In the genomic region with DNA sequence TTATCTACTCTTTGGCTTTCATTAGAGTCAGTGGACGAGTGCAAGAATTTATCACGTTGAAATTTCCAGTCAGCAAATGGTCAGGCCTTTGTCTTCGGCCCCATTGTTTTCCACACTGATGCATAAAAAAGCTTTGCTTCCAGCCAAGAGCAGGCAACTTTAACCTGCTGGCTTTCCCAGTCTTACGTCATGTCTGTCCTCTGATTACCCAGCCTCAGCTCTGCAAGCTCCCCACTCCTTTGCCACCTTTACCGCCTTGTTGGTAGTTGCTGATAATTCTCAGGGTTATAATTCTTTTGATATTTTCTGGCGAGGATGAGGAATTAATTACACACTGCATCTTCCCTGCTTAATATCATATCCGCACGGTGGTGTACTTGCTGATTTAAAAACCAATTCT, we compare ENCODE assay signal across 26 mouse cellular contexts.
DNase-seq lines count a peak whose midpoint lies in the region; ATAC-seq and TF ChIP-seq lines count a peak whose summit lies in the region.
"Had no signal": no experiment of that assay in that cellular context is flagged by ENCODE, and none has a peak within 500 bp of the region (broad histone marks: within the 10 kb centered on the region; RNA-seq: fewer than 3 reads in every experiment).

No protein-coding gene starts in this region.

- peaks cover 3% of the 10 kb centered on the region for H3K4me1 ChIP-seq in liver, adult 2 months (ENCODE audit: control insufficient read depth, insufficient read depth, low read length)
- H3K4me1 ChIP-seq in neural tube, embryonic 15.5 days, result no peaks in the 10 kb centered on the region
- H3K4me1 ChIP-seq: embryonic facial prominence, embryonic 15.5 days had no signal

- ATAC-seq in neural tube, embryonic 15.5 days (ENCODE audit: low FRiP score), result no peak
- ATAC-seq: activated CD4-positive, CD25-positive, alpha-beta regulatory T cell, adult 4 months; CD4-positive, CD25-positive, alpha-beta regulatory T cell, adult 4 months; forebrain, embryonic 14.5 days had no signal

- WGBS in liver, adult 2 months, result 31% methylated on average over 8 of the region's 8 CpGs
- 41% methylated on average over 8 of the region's 8 CpGs for WGBS in neural tube, embryonic 15.5 days

- H3K27me3 ChIP-seq in liver, adult 2 months (ENCODE audit: control insufficient read depth, insufficient read depth, low read length), result no peaks in the 10 kb centered on the region
- H3K27me3 ChIP-seq in neural tube, embryonic 15.5 days (replicated peaks), result no peaks in the 10 kb centered on the region
- H3K27me3 ChIP-seq: embryonic facial prominence, embryonic 15.5 days; hindbrain, embryonic 12.5 days had no signal

- H3K79me2 ChIP-seq in liver, adult 2 months (ENCODE audit: control insufficient read depth, insufficient read depth, low read length), result no peaks in the 10 kb centered on the region

- H3K4me2 ChIP-seq in neural tube, embryonic 15.5 days, result no peak overlapping the region
- H3K4me2 ChIP-seq: embryonic facial prominence, embryonic 15.5 days; hindbrain, embryonic 12.5 days had no signal

- H3K36me3 ChIP-seq in liver, adult 2 months (ENCODE audit: control insufficient read depth, insufficient read depth, low read length), result no peaks in the 10 kb centered on the region
- 0 out of 2 replicates have a peak, but pooled peaks cover 3% of the 10 kb centered on the region for H3K36me3 ChIP-seq in neural tube, embryonic 15.5 days
- H3K36me3 ChIP-seq: embryonic facial prominence, embryonic 15.5 days; forebrain, embryonic 10.5 days; G1E; heart, embryonic 10.5 days; hindbrain, embryonic 12.5 days had no signal

- no peak overlapping the region for H3K27ac ChIP-seq in liver, adult 2 months (replicated peaks; ENCODE audit: insufficient read depth, low read depth, low read length)
- H3K27ac ChIP-seq in neural tube, embryonic 15.5 days (replicated peaks), result peak overlapping the region; percentile 33; the same call in 1 of the 2 replicates
- H3K27ac ChIP-seq: embryonic facial prominence, embryonic 15.5 days; forebrain, embryonic 10.5 days; heart, embryonic 10.5 days; hindbrain, embryonic 12.5 days had no signal

- H3K9ac ChIP-seq in liver, adult 2 months (ENCODE audit: low read depth, low read length), result no peak overlapping the region
- H3K9ac ChIP-seq in neural tube, embryonic 15.5 days (replicated peaks), result no peak overlapping the region
- H3K9ac ChIP-seq: embryonic facial prominence, embryonic 15.5 days; hindbrain, embryonic 12.5 days had no signal

- no peaks in the 10 kb centered on the region for H3K9me3 ChIP-seq in neural tube, embryonic 15.5 days (replicated peaks)
- H3K9me3 ChIP-seq: embryonic facial prominence, embryonic 15.5 days; forebrain, embryonic 10.5 days; G1E; heart, embryonic 10.5 days; hindbrain, embryonic 12.5 days had no signal

- no peak for TF ChIP-seq POLR2A in liver, adult 2 months (IDR thresholded peaks at IDR 0.05; ENCODE audit: extremely low read depth, insufficient read depth, low read length)

- DNase-seq in heart, adult 11 months, result peak; percentile 65
- DNase-seq in heart, postnatal 4 days, result no peak
- peak; percentile 64 for DNase-seq in liver, adult 2 months (ENCODE audit: extremely low read depth, low read depth, low spot score)
- DNase-seq in liver, result no peak
- DNase-seq in neural tube, embryonic 10.5 days (ENCODE audit: extremely low spot score, low spot score), result no peak
- DNase-seq in frontal cortex, adult 2 months (ENCODE audit: extremely low spot score in 1 of 2, low spot score in 1 of 2), result no peak
- DNase-seq in urinary bladder, postnatal 36 days (ENCODE audit: low spot score in 2 of 2), result no peak
- DNase-seq: adrenal gland, adult 2 months; adrenal gland, postnatal 25 days; B cell, adult 2 months; cerebellum, adult 11 months; cerebellum, adult 8-10 months; cerebellum, postnatal 14 days; embryo, embryonic 11 days; gastrocnemius, postnatal 36 days; heart, adult 18-20 months had no signal

- TF ChIP-seq CTCF in liver, adult 2 months (IDR thresholded peaks at IDR 0.05; ENCODE audit: low read depth, low read length), result no peak

- no peak overlapping the region for H3K4me3 ChIP-seq in liver, adult 2 months (ENCODE audit: insufficient read depth, low read depth, low read length)
- no peak overlapping the region for H3K4me3 ChIP-seq in neural tube, embryonic 15.5 days (replicated peaks)
- H3K4me3 ChIP-seq: embryonic facial prominence, embryonic 15.5 days; erythroblast, embryonic 14.5 days; forebrain, embryonic 10.5 days; heart, embryonic 10.5 days; hindbrain, embryonic 12.5 days had no signal

Comparison
In these comparisons a context has a peak if more than half of its experiments do, and no peak if none do; other contexts are left out.
1. DNase-seq: peak in heart, adult 11 months (single experiment) and liver, adult 2 months (single experiment); none in heart, postnatal 4 days (single experiment), liver (single experiment), neural tube, embryonic 10.5 days (single experiment), frontal cortex, adult 2 months (0 of 2) and urinary bladder, postnatal 36 days (0 of 2).